Mouse (Mus musculus) neural tube, embryonic 10.5 days (tissue): ENCODE results near the gene Slc9a3r2.
"Not testable (repeated sequence)": the region's sequence is repeated elsewhere in the genome, so short reads cannot be mapped to it uniquely, and the experiment has no call there.

Source experiments
- DNase-seq: peaks from one replicate; pipeline ENCODE4 v3.0.0-alpha.2; 2017; ENCODE audit warnings: low spot score; ENCODE audit errors: extremely low spot score

The Slc9a3r2 gene

DNA sequence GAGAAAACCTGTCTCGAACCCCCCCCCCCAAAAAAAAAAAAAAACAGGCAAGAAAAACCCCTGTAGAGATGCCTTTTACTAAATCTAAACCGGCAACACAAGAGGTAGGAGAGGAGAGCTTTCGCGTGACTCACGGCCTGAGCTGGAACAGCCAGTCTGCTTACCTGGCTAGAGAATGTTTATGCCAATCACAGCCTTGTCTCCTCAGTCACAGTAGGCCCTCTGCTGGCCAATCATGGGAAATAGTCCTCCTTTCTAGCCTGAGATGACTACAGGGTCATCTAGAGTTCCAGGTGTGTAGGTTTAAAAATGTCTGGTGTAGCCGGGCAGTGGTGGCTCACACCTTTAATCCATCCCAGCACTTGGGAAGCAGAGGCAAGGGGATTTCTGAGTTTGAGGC lies 17.3 kb upstream of the Slc9a3r2 start:
- DNase-seq, result no peak

DNA sequence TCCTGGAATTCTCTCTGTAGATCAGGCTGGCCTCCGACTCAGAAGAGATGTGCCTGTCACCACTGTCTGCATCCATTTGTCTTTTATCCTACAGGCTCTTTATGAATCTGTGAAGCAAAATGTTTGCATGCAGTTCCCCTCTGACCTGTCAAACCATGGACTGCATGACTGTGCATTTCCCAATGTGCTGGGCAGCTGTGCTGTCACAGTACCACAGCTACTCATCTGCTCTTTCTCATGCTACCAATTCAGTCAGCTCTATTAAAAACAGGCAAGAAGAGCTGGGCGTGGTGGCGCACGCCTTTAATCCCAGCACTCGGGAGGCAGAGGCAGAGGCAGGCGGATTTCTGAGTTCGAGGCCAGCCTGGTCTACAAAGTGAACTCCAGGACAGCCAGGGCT lies 16.9 kb upstream of the Slc9a3r2 start:
- not testable (repeated sequence) for DNase-seq

DNA sequence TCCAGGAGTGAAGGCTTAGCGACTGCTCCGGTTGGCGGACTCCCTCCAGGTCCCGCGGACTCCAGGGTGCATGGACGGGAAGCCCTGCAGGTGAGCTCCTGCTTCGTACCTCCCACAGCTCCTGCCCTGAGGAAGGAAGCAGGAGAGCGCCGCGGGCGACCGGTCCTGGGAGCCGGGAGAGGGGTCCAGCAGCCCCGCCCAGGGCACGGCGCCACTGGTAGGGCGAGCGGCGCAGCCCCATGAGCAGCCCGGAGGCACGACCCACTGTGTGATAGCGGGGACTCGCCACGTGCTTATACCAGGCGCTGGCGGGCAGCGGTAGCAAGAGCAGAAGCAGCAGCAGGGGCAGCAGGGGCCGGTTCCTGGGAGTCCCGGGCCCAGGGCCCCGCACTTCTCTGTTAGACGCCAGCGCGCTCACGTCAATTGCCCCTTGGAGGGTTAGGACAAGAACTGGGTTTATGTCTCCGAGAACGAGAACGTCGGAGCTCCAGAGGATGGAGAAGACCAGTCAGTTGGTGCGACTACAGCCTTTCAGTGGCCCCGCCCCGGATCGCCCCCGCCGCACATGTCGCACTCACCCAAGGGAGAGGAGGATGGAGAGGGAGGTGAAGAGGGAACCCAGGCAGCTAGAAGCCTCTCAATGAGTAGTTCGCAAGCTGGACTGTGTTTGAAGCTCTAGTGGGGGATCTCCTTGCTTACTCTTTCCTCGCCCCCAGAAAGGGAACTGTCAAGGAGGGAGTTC lies 8.1 kb upstream of the Slc9a3r2 start, which contains the start of gene Npw:
Gene Npw (minus strand): TSS at position 441 of the 742 bp plus-strand sequence.
- DNase-seq, result peak; percentile 35

DNA sequence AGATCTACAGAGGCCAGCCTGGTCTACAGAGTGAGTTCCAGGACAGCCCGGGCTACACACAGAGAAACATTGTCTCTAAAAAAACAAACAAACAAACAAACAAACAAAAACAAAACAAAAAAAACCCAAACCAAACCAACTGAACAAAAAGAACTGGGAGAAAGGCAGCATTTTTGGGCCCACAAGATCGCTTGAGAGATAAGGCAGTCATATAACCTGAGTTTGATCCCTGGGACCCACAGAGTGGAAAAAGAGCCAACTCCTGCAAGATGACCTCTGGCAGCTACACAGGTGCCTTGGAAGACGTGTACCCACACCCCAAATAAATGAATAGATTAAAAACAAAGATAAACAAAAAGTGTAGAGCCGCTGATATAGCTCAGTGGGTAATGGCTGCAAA lies 4.8 kb upstream of the Slc9a3r2 start:
- DNase-seq, result no peak

DNA sequence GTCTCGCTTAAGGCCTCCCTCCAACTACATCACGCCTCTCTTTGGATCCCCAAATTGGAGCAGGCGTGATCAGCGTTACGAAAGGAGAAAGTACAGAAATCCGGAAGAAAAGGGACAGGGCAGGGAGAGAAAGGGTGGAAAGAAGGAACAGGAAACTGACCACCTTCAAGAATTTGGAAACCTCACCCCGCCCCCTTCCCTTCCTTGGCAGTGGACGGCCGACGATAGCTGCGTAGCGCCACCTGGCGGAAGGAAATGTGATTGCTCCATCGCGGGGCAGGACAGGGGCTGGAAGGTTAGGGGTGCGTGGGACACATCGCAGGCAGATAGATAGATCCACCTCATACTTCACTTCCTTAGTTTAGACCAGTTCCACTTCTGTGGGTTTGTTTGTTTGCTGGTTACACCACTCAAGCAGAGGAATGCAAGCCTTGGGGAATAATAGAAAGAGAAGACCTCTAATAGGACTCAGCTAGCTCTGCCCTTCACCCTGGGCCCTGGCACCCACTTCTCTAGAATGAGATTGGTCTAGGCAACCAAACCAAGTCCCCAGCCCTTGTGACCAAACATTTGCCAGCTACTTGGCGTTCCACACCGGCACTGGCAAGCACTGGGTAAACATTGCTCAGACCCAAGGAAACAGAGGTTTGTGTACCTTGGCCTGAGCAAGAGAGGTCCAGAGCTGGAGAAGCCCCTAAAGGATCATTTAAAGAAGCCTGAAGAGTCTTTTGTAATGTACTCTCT lies 4.0 kb upstream of the Slc9a3r2 start:
- DNase-seq, result peak; percentile 89

DNA sequence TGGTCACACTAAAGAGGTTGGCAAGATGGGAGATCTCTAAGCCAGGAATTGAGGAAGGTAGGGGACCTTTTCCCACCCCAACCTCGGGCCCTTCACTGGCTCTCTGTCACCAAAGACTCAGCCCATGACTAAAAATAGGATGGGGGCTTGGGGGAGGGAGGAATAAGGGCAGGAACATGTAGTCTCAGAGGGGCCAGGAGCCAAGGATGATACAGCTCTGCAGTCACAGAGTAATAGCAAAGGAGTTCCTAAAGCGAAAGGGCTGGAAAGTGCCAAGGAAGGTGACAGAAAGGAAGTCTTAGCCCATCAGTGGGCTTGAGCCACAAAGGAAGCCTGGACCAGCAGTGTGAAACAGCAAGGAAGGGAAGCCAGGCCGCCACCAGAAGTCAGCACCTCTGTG lies 1.7 kb upstream of the Slc9a3r2 start:
- no peak for DNase-seq

DNA sequence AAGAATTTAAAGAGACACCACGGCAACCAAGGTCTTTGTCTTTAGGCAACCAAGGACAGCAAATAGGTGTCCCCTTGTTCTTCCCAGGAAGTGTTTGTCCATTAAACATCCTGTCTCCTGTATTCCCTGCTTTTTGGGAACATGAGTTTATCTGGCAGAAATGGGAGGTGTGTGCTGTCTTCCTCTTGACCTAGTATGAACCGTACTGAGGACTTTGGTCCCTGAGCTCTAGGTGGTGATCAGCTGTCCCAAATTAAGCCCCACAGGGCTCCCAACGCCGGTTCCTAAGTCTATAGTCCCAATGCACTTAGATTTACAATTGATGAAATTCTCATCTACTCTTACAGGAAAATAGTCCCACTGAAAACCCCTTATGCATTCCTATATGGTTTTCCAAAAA lies 639 bp upstream of the Slc9a3r2 start:
- no peak for DNase-seq

DNA sequence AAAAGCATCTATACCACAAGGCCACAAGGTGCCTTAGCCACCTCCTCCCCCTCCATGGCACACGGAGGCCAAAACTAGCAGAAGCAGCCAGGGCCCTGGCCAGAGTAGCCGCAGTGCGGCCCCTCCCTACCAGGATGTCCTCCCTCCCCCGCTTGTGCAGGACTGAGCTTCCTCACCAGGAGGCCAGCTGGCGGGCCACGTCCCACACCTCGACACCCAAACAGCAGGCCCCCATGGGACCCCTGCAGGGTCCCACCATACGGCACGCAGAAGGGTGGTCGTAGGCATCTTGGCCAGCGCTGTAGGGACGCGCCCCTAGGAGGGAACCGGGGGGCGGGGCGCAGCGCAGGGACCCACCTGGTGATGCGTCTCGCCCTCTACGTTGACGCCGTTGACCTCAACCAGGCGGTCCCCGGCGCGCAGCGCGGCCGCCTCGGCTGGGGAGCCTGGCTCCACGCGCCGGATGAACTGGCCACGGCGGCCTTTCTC lies 502 bp downstream of the Slc9a3r2 start:
- DNase-seq, result no peak

DNA sequence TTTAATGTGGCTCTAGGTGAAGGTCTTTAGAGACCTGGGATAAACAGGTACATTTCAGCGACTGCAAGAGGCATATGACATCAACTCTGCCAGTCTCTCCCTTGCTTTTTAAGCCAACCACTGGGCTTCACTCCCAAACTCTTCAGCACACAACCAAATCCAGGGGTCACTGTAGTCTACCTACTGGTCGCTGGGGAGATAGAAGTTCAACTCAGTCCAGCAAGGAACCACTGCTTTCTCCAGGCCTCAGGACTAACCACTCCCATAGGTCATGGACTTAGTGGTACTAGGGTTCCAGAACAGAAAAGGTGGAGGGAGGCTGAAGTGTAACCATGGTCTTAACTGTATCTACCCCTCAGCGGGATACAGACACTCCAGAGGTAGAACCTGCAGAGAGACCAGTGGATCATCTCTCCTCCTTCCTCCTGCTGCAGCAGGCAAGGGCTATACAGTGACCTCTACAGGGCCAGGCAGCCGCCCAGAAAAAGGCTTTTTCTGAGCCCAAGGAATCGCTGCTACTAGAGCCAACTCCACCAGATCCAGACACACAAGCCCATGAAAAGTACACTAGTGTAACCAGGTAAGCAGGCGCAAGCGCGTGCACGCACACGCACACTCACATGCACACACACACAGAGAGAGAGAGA lies 1.3 kb downstream of the Slc9a3r2 start:
- no peak for DNase-seq

DNA sequence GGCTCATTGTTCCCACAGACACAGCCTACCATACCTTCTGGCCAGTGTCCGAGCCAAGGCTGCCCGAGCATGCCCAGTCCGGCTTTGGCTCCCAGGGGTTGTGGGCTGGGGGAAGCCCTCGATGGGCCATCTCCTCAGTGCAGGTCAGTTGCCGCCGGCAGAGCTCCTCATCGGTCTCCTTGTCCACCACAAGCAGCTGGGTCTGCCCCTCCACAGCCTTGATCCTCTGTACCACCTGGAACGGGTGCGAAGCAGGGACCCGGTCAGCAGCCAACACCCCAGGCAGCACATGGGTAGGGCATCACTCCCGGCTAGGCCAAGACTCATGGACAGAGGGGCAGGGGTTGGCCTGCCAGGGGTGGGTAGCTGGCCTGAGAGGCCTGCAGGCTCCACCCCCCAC lies 2.6 kb downstream of the Slc9a3r2 start:
- no peak for DNase-seq

DNA sequence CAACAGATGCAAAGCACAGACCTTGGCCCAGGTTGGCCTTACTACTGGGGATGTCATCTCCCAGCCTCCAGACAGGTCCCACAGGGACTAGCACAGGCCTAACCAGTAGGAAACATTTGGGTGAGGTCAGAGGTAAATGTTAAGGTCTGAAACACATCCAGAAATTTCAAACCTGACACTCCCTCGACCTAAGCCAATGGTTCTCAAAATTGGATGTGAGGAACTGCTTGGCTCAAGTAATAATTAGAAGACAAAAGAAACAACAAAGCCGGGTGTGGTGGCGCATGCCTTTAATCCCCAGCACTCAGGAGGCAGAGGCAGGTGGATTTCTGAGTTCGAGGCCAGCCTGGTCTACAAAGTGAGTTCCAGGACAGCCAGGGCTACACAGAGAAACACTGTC lies 3.7 kb downstream of the Slc9a3r2 start:
- no peak for DNase-seq

DNA sequence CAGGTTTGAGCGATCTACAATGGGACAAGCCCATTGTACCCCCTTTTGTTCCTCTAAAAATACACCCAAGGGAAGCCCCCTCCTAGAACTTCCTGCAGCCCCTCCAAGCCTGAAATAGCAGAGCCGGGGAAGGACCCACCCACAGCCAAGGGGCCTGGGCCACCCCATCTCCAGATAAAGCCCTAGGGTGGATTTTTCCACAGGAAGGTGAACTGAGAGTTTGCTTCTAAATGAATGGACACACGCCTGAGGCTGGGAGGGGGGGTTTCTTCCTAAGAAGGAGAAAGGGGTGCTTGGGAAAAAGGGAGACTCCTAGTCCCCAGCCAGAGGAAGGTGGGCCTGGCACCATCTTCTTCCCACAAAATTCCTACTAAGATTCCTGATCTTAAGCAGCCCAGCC lies 4.2 kb downstream of the Slc9a3r2 start:
- DNase-seq, result no peak

DNA sequence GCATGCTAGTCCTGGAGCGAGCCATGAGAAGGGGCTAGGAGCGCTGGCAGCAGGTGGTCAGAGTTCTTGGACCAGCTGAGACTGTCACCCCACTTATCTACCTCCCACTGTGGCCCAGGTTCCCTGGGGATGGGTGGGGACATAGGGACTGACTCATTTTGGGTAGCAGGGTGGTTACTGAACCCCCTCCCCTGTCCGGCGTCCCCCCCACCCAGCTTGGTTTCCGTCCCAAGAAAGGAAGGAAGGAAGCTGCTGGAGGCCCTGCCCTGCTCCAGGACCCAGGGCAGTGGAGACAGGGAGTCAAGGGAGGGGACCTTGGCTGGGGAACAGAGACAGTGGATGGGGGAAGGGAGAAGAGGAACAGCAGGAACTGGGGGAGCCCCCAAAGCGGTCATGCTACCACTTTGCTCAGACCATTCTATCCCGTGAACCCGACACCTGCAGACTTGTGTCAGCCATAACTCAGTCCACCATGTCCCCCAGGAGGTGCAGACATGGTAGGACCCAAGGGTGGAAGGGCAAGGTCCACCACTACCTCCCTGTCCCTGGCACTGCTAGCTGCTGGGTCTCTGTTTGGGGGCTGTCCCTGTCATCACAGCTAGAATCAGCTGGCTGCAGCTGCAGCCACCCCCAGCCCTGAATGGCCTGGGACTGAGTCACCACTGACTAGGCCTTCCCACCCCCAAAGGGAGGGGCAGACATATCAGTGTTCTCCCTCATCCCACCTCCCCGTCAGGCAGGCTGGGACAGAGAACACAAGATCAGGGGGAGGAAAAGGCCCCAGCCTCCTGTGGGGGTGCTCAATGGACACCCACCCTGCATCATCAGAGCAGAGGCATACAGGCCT lies 5.0 kb downstream of the Slc9a3r2 start:
- DNase-seq, result no peak

DNA sequence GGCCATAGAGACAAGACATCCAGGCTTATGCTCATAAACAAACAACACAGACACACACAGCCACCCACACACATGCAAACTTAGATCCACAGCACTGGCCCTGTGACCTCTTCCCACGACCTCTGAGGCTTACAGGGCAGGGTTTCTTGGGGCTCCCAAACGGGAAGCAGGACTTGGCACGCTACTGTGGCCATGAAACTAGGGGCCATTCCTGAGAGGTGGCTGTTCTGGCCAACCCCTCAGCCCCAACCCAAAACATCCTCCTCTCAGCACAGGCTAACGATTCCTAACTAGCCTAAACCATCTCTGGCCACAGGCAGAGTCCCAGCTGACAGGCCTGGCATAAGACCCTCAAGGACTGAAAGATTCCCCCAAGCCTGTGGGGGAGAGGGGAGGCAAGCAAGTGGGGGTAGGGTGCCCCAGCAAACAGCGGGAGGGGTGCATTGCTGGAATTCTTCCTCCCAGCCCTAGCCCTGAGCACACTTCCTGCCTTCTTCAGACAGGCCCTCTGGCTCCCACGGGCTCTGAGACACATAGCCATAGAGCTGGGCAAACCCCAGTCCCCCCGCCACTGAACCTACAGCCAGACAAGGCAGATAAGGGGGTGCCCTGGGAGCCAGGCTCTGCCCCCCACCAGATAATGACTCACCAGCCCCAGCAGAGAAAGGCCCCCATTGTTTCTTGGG lies 6.0 kb downstream of the Slc9a3r2 start:
- no peak for DNase-seq

DNA sequence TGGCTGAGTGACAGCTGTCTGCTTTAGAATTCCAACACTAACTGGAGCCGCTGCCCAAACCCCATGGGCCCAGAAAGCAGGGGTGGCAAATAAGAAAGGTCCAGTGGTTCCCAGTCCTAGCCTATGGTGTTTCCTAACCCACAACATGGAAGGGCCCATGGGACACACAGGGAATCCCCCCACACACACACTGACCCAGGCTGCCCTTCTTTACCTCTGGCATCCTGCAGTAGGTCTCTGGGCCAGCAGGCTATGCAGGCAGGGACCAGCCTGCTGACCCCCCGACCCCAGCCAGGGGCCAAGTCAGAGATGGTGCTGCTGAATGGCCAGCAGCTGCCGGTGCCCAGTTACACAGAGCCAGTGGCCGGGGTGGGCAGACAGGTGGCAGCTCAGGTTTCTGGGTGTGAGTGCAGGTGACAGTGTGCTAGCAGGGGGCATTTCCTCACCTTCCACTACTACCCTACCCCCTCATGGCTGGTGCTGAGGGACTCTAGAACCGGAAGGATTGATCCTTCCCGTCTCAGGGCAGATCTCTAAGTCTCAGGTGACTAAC lies 7.3 kb downstream of the Slc9a3r2 start:
- no peak for DNase-seq

DNA sequence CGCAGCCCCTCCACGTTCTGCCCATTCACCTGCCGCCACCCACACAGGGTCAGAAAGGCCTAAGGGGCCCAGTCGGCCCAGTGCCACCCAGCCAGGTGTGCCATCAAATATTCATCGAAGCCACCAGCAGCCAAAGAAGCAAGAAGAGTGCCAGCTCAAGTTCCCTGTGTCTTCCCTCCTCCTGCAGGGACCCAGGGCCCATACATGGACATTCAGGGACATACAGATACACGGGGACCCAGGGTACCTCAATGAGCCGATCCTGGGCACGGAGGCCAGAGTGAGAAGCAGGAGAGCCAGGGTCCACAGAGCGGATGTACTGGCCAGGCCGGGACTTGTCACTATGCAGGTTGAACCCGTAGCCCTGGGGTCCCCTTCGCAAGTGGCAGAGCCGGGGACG lies 8.2 kb downstream of the Slc9a3r2 start:
- no peak for DNase-seq

DNA sequence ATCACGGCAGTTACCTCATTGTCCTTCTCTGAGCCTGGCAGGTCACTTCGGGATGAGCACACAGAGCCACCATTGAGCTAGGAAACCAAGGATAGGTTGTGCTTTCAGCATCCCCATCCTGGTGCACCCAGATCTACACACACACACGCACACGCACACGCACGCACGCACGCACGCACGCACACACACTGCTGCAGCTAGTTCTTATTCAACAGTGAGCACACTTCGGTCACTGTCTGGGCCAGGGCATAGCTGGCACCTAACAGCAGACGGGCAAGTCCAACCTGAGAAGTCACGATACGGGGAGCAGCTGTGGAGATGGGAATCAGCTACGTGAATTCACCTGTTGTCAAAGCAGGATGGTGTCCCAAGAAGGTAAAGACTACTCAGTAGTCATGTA lies 9.5 kb downstream of the Slc9a3r2 start:
- no peak for DNase-seq

DNA sequence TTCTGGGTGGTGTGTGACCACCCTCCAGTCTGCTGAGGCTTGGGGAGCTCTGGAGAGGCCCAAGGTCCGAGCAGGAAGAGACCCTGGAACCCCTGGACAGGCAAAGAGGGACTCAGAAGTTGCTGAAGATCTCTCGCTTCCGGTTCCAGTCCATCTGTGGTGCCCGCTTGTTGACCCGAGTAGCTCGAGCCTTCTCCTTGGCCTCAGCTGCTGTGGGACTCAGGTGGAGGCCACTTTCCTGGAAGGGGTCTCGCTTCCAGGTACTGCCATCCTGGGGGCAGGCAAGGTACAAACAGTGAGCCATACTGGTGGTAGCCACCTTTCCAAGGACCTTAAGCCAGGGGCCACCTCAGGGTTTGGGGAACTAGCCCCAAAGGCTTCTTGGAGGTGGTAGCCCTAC lies 10.0 kb downstream of the Slc9a3r2 start:
- no peak for DNase-seq

DNA sequence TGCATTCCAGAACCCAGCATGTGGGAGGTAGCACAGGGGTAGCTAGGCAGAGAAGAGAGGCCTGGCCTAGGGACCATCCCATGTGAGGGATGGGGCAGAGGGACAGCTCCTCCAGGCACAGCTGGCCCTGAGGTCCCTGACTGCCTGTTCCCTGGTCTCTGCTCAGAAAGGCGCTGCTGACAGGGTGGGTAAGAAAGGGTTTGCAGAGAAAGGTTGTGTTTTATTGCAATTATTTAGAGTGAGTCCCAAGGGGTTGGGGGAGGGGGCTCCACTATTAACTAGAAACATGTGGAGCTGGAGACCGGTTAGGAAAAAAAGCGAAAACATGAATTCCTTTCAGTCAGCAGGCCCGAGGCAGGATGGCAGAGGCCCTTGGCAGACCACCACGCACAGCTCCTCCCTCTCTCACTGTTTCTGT lies 10.5 kb downstream of the Slc9a3r2 start:
- DNase-seq, result peak; percentile 34

DNA sequence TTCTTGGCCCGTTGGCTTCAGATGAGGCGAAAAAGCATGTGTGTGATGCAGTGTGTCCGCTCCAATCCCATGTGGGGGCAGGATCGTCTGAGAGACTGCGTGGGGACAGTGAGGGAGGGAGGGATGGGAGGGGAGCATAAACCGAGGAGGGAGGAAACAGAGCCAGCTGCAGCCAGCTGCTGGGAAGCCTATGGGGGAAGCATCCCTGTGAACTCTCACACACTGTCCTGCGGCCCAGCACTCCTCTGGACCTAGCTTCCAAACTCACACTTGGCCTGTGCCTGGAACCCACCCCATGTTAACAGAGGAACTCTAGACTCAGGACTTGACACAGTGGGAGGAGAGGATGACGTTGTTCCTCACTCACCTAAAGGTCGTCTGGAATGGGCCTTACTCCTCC lies 11.3 kb downstream of the Slc9a3r2 start:
- no peak for DNase-seq
